Mouse (Mus musculus): ENCODE measurements at regions not wholly inside any gene's neighbourhood (a gene's known extent, or its start where the extent isn't known, plus 50 kb on each side); places are given as distances from the start of the nearest gene placed in this dataset.

- ATAC-seq (ENCODE audit: low FRiP score, low TSS enrichment) (no peak), DNase-seq (no peak)
- 79% methylated on average over 4 of the region's 4 CpGs for WGBS
- Histone ChIP-seq H3K4me1 (ENCODE audit: control insufficient read depth, insufficient read depth, low read length) (no peaks in the 10 kb centered on the region), H3K9me3 (ENCODE audit: control insufficient read depth, low read length) (no peaks in the 10 kb centered on the region), H3K4me3 (replicated peaks; ENCODE audit: low read depth, low read length) (no peak overlapping the region), H3K9ac (replicated peaks; ENCODE audit: low read length) (no peak overlapping the region), H3K27me3 (ENCODE audit: control insufficient read depth, insufficient read depth, low read length) (no peaks in the 10 kb centered on the region), H3K36me3 (ENCODE audit: control insufficient read depth, insufficient read depth, low read length) (no peaks in the 10 kb centered on the region), H3K27ac (replicated peaks; ENCODE audit: low read depth, low read length) (no peak overlapping the region), H3K4me2 (ENCODE audit: low read length) (no peak overlapping the region)
Measured at GRCm38 (mm10) chr2:10307376-10307775, 62.9 kb upstream of the Sfmbt2 start.

- H3K4me3 ChIP-seq (replicated peaks; ENCODE audit: low read depth, low read length) = no peak overlapping the region
- H3K9ac ChIP-seq (replicated peaks; ENCODE audit: low read length) = no peak overlapping the region
- 89% methylated on average over 5 of the region's 5 CpGs for WGBS
- H3K4me2 ChIP-seq (ENCODE audit: low read length) = no peak overlapping the region
- no peak for DNase-seq
- H3K27ac ChIP-seq (replicated peaks; ENCODE audit: low read depth, low read length) = no peak overlapping the region
- H3K36me3 ChIP-seq (ENCODE audit: control insufficient read depth, insufficient read depth, low read length) = no peaks in the 10 kb centered on the region
- no peak for ATAC-seq (ENCODE audit: low FRiP score, low TSS enrichment)
- 0 out of 2 replicates have a peak, but pooled peaks cover 1% of the 10 kb centered on the region for H3K4me1 ChIP-seq (ENCODE audit: control insufficient read depth, insufficient read depth, low read length)
- no peaks in the 10 kb centered on the region for H3K9me3 ChIP-seq (ENCODE audit: control insufficient read depth, low read length)
- no peaks in the 10 kb centered on the region for H3K27me3 ChIP-seq (ENCODE audit: control insufficient read depth, insufficient read depth, low read length)
Measured at GRCm38 (mm10) chr2:10309656-10310055, 60.7 kb upstream of the Sfmbt2 start.

DNA sequence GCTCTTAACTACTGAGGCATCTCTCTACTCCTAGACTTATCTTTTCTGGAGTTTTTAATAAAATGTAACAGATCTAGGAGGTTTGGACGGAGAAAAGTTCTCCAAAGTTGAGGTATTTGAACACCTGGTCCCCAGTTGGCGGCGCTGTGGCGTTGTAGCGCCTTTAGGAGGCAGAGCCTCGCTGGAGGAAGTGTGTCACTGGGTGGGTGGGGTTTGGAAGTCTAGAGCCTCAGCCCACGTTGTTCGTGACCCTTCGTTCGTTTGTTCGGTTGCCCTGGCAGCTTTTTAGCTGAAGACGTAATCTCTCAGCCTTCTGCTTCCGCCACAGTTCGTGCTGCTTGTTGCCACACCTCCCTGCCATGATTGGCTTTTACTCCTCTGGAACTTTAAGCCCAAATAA lies 58.6 kb upstream of the Sfmbt2 start:
- no peak overlapping the region for H3K4me3 ChIP-seq (replicated peaks; ENCODE audit: low read depth, low read length)
- no peak overlapping the region for H3K4me2 ChIP-seq (ENCODE audit: low read length)
- WGBS = 74% methylated on average over 14 of the region's 14 CpGs
- H3K9ac ChIP-seq (replicated peaks; ENCODE audit: low read length) = no peak overlapping the region
- 0 out of 2 replicates have a peak, but pooled peaks cover 3% of the 10 kb centered on the region for H3K4me1 ChIP-seq (ENCODE audit: control insufficient read depth, insufficient read depth, low read length)
- no peak overlapping the region for H3K27ac ChIP-seq (replicated peaks; ENCODE audit: low read depth, low read length)
- DNase-seq (no peak), ATAC-seq (ENCODE audit: low FRiP score, low TSS enrichment) (no peak)
- H3K9me3 ChIP-seq (ENCODE audit: control insufficient read depth, low read length) = no peaks in the 10 kb centered on the region
- no peaks in the 10 kb centered on the region for H3K36me3 ChIP-seq (ENCODE audit: control insufficient read depth, insufficient read depth, low read length)
- no peaks in the 10 kb centered on the region for H3K27me3 ChIP-seq (ENCODE audit: control insufficient read depth, insufficient read depth, low read length)

GRCm38 (mm10) chr2:10312398-10312797 lies 57.9 kb upstream of the Sfmbt2 start:
- no peak overlapping the region for H3K4me2 ChIP-seq (ENCODE audit: low read length)
- no peaks in the 10 kb centered on the region for H3K36me3 ChIP-seq (ENCODE audit: control insufficient read depth, insufficient read depth, low read length)
- no peak overlapping the region for H3K4me3 ChIP-seq (replicated peaks; ENCODE audit: low read depth, low read length)
- ATAC-seq (ENCODE audit: low FRiP score, low TSS enrichment) (no peak), DNase-seq (peak; percentile 47)
- H3K27ac ChIP-seq (replicated peaks; ENCODE audit: low read depth, low read length) = no peak overlapping the region
- no peaks in the 10 kb centered on the region for H3K27me3 ChIP-seq (ENCODE audit: control insufficient read depth, insufficient read depth, low read length)
- 0 out of 2 replicates have a peak, but pooled peaks cover 3% of the 10 kb centered on the region for H3K4me1 ChIP-seq (ENCODE audit: control insufficient read depth, insufficient read depth, low read length)
- no peaks in the 10 kb centered on the region for H3K9me3 ChIP-seq (ENCODE audit: control insufficient read depth, low read length)
- 72% methylated on average over 7 of the region's 7 CpGs for WGBS
- no peak overlapping the region for H3K9ac ChIP-seq (replicated peaks; ENCODE audit: low read length)

- ATAC-seq (ENCODE audit: low FRiP score, low TSS enrichment) = no peak; the same call in 1 of the 2 replicates
Measured at GRCm38 (mm10) chr2:10314251-10315243, 55.8 kb upstream of the Sfmbt2 start.

GRCm38 (mm10) chr2:10316347-10316746 lies 54.0 kb upstream of the Sfmbt2 start:
- H3K27ac ChIP-seq (replicated peaks; ENCODE audit: low read depth, low read length) = no peak overlapping the region
- ATAC-seq (ENCODE audit: low FRiP score, low TSS enrichment) (no peak), DNase-seq (no peak)
- no peaks in the 10 kb centered on the region for H3K9me3 ChIP-seq (ENCODE audit: control insufficient read depth, low read length)
- H3K4me1 ChIP-seq (ENCODE audit: control insufficient read depth, insufficient read depth, low read length) = 0 out of 2 replicates have a peak, but pooled peaks cover 3% of the 10 kb centered on the region
- no peak overlapping the region for H3K4me2 ChIP-seq (ENCODE audit: low read length)
- no peaks in the 10 kb centered on the region for H3K27me3 ChIP-seq (ENCODE audit: control insufficient read depth, insufficient read depth, low read length)
- no peak overlapping the region for H3K4me3 ChIP-seq (replicated peaks; ENCODE audit: low read depth, low read length)
- no peak overlapping the region for H3K9ac ChIP-seq (replicated peaks; ENCODE audit: low read length)
- 88% methylated on average over 5 of the region's 5 CpGs for whole genome bisulfite sequencing
- H3K36me3 ChIP-seq (ENCODE audit: control insufficient read depth, insufficient read depth, low read length) = no peaks in the 10 kb centered on the region

More at GRCm38 (mm10) chr2:10314251-10315243, 55.8 kb upstream of the Sfmbt2 start:
- 45% methylated on average over 14 of the region's 14 CpGs for WGBS
- Histone ChIP-seq H3K36me3 (ENCODE audit: control insufficient read depth, insufficient read depth, low read length) (no peaks in the 10 kb centered on the region), H3K9me3 (ENCODE audit: control insufficient read depth, low read length) (no peaks in the 10 kb centered on the region), H3K4me3 (replicated peaks; ENCODE audit: low read depth, low read length) (no peak overlapping the region), H3K27ac (replicated peaks; ENCODE audit: low read depth, low read length) (no peak overlapping the region), H3K27me3 (ENCODE audit: control insufficient read depth, insufficient read depth, low read length) (no peaks in the 10 kb centered on the region), H3K4me1 (ENCODE audit: control insufficient read depth, insufficient read depth, low read length) (0 out of 2 replicates have a peak, but pooled peaks cover 3% of the 10 kb centered on the region), H3K9ac (replicated peaks; ENCODE audit: low read length) (no peak overlapping the region), H3K4me2 (ENCODE audit: low read length) (no peak overlapping the region)
- no peak for DNase-seq

DNA sequence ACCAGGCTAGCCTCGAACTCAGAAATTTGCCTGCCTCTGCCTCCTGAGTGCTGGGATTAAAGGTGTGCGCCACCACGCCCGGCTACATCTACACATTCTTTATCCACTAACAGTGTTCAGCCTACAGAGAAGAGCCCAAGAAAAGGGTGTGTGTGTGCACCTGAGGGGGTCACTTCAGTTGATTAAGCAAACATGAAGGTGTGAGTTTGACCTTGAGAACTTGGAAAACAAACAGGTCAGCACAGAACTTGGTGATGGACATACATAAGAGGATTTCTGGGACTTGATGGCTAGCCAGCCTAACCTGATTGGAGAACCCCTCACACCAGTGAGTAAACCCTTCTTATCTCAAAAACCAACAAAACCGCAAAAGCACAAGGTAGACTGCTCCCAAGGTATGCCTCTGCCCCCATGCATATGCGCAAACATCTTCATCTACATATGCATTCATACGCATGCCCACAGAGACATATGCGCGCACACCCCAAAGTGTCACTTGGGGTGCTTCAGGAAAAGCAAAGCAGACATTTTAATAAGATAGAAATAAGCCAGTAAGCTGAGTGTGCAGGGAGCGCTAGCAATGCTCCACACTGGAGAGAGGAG lies 52.0 kb upstream of the Sfmbt2 start:
- Histone ChIP-seq H3K4me3 (replicated peaks; ENCODE audit: low read depth, low read length) (no peak overlapping the region), H3K9ac (replicated peaks; ENCODE audit: low read length) (no peak overlapping the region), H3K36me3 (ENCODE audit: control insufficient read depth, insufficient read depth, low read length) (no peaks in the 10 kb centered on the region), H3K27ac (replicated peaks; ENCODE audit: low read depth, low read length) (no peak overlapping the region), H3K4me1 (ENCODE audit: control insufficient read depth, insufficient read depth, low read length) (0 out of 2 replicates have a peak, but pooled peaks cover 3% of the 10 kb centered on the region), H3K4me2 (ENCODE audit: low read length) (no peak overlapping the region), H3K9me3 (ENCODE audit: control insufficient read depth, low read length) (no peaks in the 10 kb centered on the region), H3K27me3 (ENCODE audit: control insufficient read depth, insufficient read depth, low read length) (no peaks in the 10 kb centered on the region)
- ATAC-seq (ENCODE audit: low FRiP score, low TSS enrichment) = no peak
- no peak for DNase-seq
- 91% methylated on average over 10 of the region's 10 CpGs for WGBS

All from midbrain, embryonic 14.5 days (tissue).